Mouse (Mus musculus): ENCODE measurements around the gene Scand1. TPM values are rescaled to one million over a fixed set of nuclear protein-coding genes. Genes with fewer than 3 reads are reported as not detected.

The Scand1 gene
- polyA plus RNA-seq, 1 experiment from 2014 or later = 53.6 TPM

- no peaks in the 10 kb centered on the region for H3K27me3 ChIP-seq (ENCODE audit: control insufficient read depth, insufficient read depth, low read depth, low read length)
- H3K36me3 ChIP-seq (ENCODE audit: control insufficient read depth, insufficient read depth, low read length) = peaks cover 2% of the 10 kb centered on the region; the same call in 1 of the 2 replicates
- peak overlapping the region; percentile 97 for H3K9ac ChIP-seq (ENCODE audit: low read length)
- peaks cover 3% of the 10 kb centered on the region; the same call in 1 of the 2 replicates for H3K4me1 ChIP-seq (replicated peaks; ENCODE audit: control insufficient read depth, insufficient read depth, low read length)
- H3K9me3 ChIP-seq (ENCODE audit: control insufficient read depth, low read length) = no peaks in the 10 kb centered on the region
- peak; percentile 78 for ATAC-seq (ENCODE audit: low read depth)
- peak overlapping the region; percentile 98 for H3K27ac ChIP-seq (ENCODE audit: low read length)
- under 1% methylated on average over 51 of the region's 53 CpGs for WGBS
- H3K4me2 ChIP-seq (ENCODE audit: low read depth, low read length) = peak overlapping the region; percentile 87
- H3K4me3 ChIP-seq (ENCODE audit: low read length) = peak overlapping the region; percentile 88
Measured at GRCm38 (mm10) chr2:156311841-156312291, 638 bp downstream of the Scand1 start.

DNA sequence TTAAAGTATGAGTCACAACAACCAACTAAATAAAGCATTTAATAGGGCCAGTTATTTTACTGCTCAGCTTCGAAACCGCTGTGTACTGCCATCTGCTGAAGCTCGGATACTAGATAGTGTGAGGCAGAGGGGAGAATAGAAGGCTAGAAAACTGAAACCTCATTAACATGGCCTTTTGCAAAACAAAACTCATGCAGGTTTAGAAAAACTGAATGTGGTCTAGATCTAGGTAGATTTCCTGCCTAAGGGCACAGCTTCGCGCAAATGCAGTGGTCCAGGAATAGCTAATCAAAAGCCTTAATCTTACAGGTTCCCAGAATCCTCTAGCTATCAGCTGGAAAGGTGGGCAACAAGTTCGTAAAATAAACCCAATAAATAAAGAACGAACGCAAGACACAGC lies 1.1 kb downstream of the Scand1 start:
- peak overlapping the region; percentile 98 for H3K27ac ChIP-seq (ENCODE audit: low read length)
- peak overlapping the region; percentile 87 for H3K4me2 ChIP-seq (ENCODE audit: low read depth, low read length)
- no peaks in the 10 kb centered on the region for H3K27me3 ChIP-seq (ENCODE audit: control insufficient read depth, insufficient read depth, low read depth, low read length)
- H3K9me3 ChIP-seq (ENCODE audit: control insufficient read depth, low read length) = no peaks in the 10 kb centered on the region
- peaks cover 2% of the 10 kb centered on the region; the same call in 1 of the 2 replicates for H3K36me3 ChIP-seq (ENCODE audit: control insufficient read depth, insufficient read depth, low read length)
- H3K9ac ChIP-seq (ENCODE audit: low read length) = peak overlapping the region; percentile 97
- H3K4me1 ChIP-seq (replicated peaks; ENCODE audit: control insufficient read depth, insufficient read depth, low read length) = peaks cover 3% of the 10 kb centered on the region; the same call in 1 of the 2 replicates
- H3K4me3 ChIP-seq (ENCODE audit: low read length) = peak overlapping the region; percentile 88
- ATAC-seq (ENCODE audit: low read depth) = no peak
- WGBS = 22% methylated on average over 8 of the region's 8 CpGs

GRCm38 (mm10) chr2:156310945-156311344 lies 1.6 kb downstream of the Scand1 start:
- H3K9me3 ChIP-seq (ENCODE audit: control insufficient read depth, low read length) = no peaks in the 10 kb centered on the region
- H3K4me3 ChIP-seq (ENCODE audit: low read length) = no peak overlapping the region
- no peak overlapping the region; the same call in 1 of the 2 replicates for H3K4me2 ChIP-seq (ENCODE audit: low read depth, low read length)
- peaks cover 2% of the 10 kb centered on the region; the same call in 1 of the 2 replicates for H3K36me3 ChIP-seq (ENCODE audit: control insufficient read depth, insufficient read depth, low read length)
- no peak overlapping the region for H3K9ac ChIP-seq (ENCODE audit: low read length)
- WGBS = 90% methylated on average over 5 of the region's 5 CpGs
- H3K4me1 ChIP-seq (replicated peaks; ENCODE audit: control insufficient read depth, insufficient read depth, low read length) = peaks cover 3% of the 10 kb centered on the region; the same call in 1 of the 2 replicates
- H3K27me3 ChIP-seq (ENCODE audit: control insufficient read depth, insufficient read depth, low read depth, low read length) = no peaks in the 10 kb centered on the region
- no peak overlapping the region for H3K27ac ChIP-seq (ENCODE audit: low read length)
- no peak for ATAC-seq (ENCODE audit: low read depth)

DNA sequence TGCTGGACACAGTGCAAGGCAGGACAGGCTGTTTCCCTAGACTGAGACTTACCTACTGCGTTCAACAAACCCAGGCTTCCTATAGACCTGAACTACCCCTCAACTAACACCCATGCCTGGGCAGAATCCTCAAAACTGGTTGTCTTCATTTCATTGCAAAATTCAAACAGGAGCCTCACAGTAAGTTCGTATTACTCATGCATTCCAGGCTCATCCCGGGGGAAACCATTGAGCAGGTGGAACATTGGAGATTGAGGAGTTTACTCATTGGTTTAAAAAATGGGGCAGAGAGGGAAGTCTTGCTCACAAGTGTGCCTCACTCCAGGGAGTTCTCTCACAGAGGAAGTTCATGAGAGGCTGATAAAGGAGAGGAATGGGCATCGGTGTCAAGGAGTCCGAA lies 2.0 kb downstream of the Scand1 start:
- Histone ChIP-seq H3K9ac (ENCODE audit: low read length) (no peak overlapping the region), H3K27me3 (ENCODE audit: control insufficient read depth, insufficient read depth, low read depth, low read length) (no peaks in the 10 kb centered on the region), H3K27ac (ENCODE audit: low read length) (no peak overlapping the region), H3K4me1 (replicated peaks; ENCODE audit: control insufficient read depth, insufficient read depth, low read length) (peaks cover 3% of the 10 kb centered on the region; the same call in 1 of the 2 replicates), H3K36me3 (ENCODE audit: control insufficient read depth, insufficient read depth, low read length) (peaks cover 2% of the 10 kb centered on the region; the same call in 1 of the 2 replicates), H3K9me3 (ENCODE audit: control insufficient read depth, low read length) (no peaks in the 10 kb centered on the region), H3K4me3 (ENCODE audit: low read length) (no peak overlapping the region), H3K4me2 (ENCODE audit: low read depth, low read length) (no peak overlapping the region)
- WGBS = 91% methylated on average over 5 of the region's 5 CpGs
- ATAC-seq (ENCODE audit: low read depth) = no peak

- Histone ChIP-seq H3K9me3 (ENCODE audit: control insufficient read depth, low read length) (no peaks in the 10 kb centered on the region), H3K4me2 (ENCODE audit: low read depth, low read length) (no peak overlapping the region), H3K27me3 (ENCODE audit: control insufficient read depth, insufficient read depth, low read depth, low read length) (no peaks in the 10 kb centered on the region), H3K9ac (ENCODE audit: low read length) (no peak overlapping the region), H3K4me3 (ENCODE audit: low read length) (no peak overlapping the region), H3K36me3 (ENCODE audit: control insufficient read depth, insufficient read depth, low read length) (peaks cover 2% of the 10 kb centered on the region), H3K4me1 (replicated peaks; ENCODE audit: control insufficient read depth, insufficient read depth, low read length) (peaks cover 3% of the 10 kb centered on the region; the same call in 1 of the 2 replicates), H3K27ac (ENCODE audit: low read length) (no peak overlapping the region)
- WGBS = 90% methylated on average over 5 of the region's 5 CpGs
- ATAC-seq (ENCODE audit: low read depth) = no peak
Measured at GRCm38 (mm10) chr2:156309948-156310347, 2.6 kb downstream of the Scand1 start.

- Histone ChIP-seq H3K9me3 (ENCODE audit: control insufficient read depth, low read length) (no peaks in the 10 kb centered on the region), H3K27me3 (ENCODE audit: control insufficient read depth, insufficient read depth, low read depth, low read length) (no peaks in the 10 kb centered on the region), H3K4me1 (replicated peaks; ENCODE audit: control insufficient read depth, insufficient read depth, low read length) (peaks cover 3% of the 10 kb centered on the region; the same call in 1 of the 2 replicates), H3K36me3 (ENCODE audit: control insufficient read depth, insufficient read depth, low read length) (peaks cover 4% of the 10 kb centered on the region), H3K27ac (ENCODE audit: low read length) (no peak overlapping the region), H3K4me2 (ENCODE audit: low read depth, low read length) (no peak overlapping the region), H3K9ac (ENCODE audit: low read length) (no peak overlapping the region), H3K4me3 (ENCODE audit: low read length) (no peak overlapping the region)
- WGBS = 45% methylated on average over 5 of the region's 5 CpGs
- no peak for ATAC-seq (ENCODE audit: low read depth)
Measured at GRCm38 (mm10) chr2:156307261-156307660, 5.2 kb downstream of the Scand1 start.

DNA sequence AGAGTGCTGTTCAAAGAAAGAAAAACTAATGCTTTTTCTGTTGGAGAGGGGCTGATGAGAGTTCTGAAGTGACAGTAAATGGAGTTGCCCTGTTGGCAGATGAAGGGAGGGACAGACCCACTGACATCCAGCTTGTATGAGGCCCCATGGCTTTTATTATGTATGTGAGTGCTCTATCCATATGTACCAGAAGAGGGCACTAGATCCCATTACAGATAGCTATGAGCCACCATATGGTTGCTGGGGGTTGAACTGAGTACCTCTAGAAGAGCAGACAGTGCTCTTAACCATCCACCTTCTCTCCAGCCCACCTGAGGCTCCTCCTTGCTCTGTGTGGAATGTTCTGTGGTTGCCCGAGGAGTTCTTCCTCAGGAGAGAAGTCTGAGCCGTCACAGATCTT lies 6.7 kb downstream of the Scand1 start:
- no peak overlapping the region for H3K27ac ChIP-seq (ENCODE audit: low read length)
- H3K9me3 ChIP-seq (ENCODE audit: control insufficient read depth, low read length) = no peaks in the 10 kb centered on the region
- no peak overlapping the region for H3K4me2 ChIP-seq (ENCODE audit: low read depth, low read length)
- no peak overlapping the region for H3K9ac ChIP-seq (ENCODE audit: low read length)
- no peak overlapping the region for H3K4me3 ChIP-seq (ENCODE audit: low read length)
- H3K27me3 ChIP-seq (ENCODE audit: control insufficient read depth, insufficient read depth, low read depth, low read length) = no peaks in the 10 kb centered on the region
- 77% methylated on average over 2 of the region's 2 CpGs for WGBS
- peaks cover 9% of the 10 kb centered on the region for H3K36me3 ChIP-seq (ENCODE audit: control insufficient read depth, insufficient read depth, low read length)
- H3K4me1 ChIP-seq (replicated peaks; ENCODE audit: control insufficient read depth, insufficient read depth, low read length) = no peaks in the 10 kb centered on the region
- ATAC-seq (ENCODE audit: low read depth) = peak; percentile 28; the same call in 1 of the 2 replicates

DNA sequence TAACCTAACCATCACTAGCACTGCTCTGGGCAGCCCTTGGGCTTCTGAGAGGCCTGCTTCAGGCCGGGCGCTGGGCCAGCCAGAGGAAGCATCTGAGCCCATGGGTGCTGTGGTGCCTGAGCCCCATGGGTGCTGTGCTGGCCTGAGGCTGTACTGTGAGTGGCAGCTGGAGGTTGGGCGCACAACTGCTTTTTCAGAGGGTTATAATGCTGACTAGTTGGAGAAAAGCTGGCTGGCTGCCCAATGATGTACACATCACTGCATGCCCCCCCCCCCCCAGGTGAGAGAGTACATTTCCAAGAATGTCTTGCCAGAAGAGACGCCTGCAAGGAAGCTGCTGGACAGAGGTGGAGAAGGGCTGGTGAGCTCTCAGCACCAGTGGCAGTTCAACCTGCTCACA lies 8.2 kb downstream of the Scand1 start:
- no peaks in the 10 kb centered on the region for H3K9me3 ChIP-seq (ENCODE audit: control insufficient read depth, low read length)
- H3K36me3 ChIP-seq (ENCODE audit: control insufficient read depth, insufficient read depth, low read length) = peaks cover 16% of the 10 kb centered on the region
- no peaks in the 10 kb centered on the region for H3K4me1 ChIP-seq (replicated peaks; ENCODE audit: control insufficient read depth, insufficient read depth, low read length)
- H3K4me2 ChIP-seq (ENCODE audit: low read depth, low read length) = no peak overlapping the region
- WGBS = 88% methylated on average over 4 of the region's 4 CpGs
- no peak overlapping the region for H3K4me3 ChIP-seq (ENCODE audit: low read length)
- no peak for ATAC-seq (ENCODE audit: low read depth)
- no peaks in the 10 kb centered on the region for H3K27me3 ChIP-seq (ENCODE audit: control insufficient read depth, insufficient read depth, low read depth, low read length)
- no peak overlapping the region for H3K9ac ChIP-seq (ENCODE audit: low read length)
- H3K27ac ChIP-seq (ENCODE audit: low read length) = no peak overlapping the region

DNA sequence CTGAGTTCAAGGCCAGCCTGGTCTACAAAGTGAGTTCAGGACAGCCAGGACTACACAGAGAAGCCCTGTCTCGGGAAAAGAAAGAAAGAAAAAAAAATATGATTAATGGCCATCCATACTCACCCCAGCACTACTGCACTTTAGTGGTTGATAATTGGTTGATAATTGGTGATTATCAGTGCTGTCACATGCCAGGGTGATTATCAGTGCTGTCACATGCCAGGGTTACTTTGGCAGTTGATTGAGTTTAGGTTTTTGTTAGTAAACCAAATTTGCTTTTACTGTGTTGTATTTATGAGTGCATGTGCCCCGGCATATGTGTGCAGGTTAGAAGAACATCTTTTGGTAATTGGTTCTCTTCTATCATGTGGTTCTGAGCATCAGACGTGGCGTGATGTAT lies 10.4 kb downstream of the Scand1 start:
- 77% methylated on average over 4 of the region's 4 CpGs for WGBS
- H3K4me2 ChIP-seq (ENCODE audit: low read depth, low read length) = no peak overlapping the region
- H3K27ac ChIP-seq (ENCODE audit: low read length) = no peak overlapping the region
- H3K27me3 ChIP-seq (ENCODE audit: control insufficient read depth, insufficient read depth, low read depth, low read length) = no peaks in the 10 kb centered on the region
- peaks cover 19% of the 10 kb centered on the region for H3K36me3 ChIP-seq (ENCODE audit: control insufficient read depth, insufficient read depth, low read length)
- H3K9ac ChIP-seq (ENCODE audit: low read length) = no peak overlapping the region
- no peaks in the 10 kb centered on the region for H3K9me3 ChIP-seq (ENCODE audit: control insufficient read depth, low read length)
- ATAC-seq (ENCODE audit: low read depth) = no peak
- H3K4me3 ChIP-seq (ENCODE audit: low read length) = no peak overlapping the region
- H3K4me1 ChIP-seq (replicated peaks; ENCODE audit: control insufficient read depth, insufficient read depth, low read length) = no peaks in the 10 kb centered on the region; the same call in 1 of the 2 replicates
